Mouse (Mus musculus) heart, adult 2 months (tissue): ENCODE measurements at regions not wholly inside any gene's neighbourhood (a gene's known extent, or its start where the extent isn't known, plus 50 kb on each side); places are given as distances from the start of the nearest gene placed in this dataset.

ENCODE experiments used
- CTCF ChIP-seq: fragments of 200-600 bp; IDR thresholded peaks from 2 replicates; pipeline ENCODE4 v1.8.1; 2022; ENCODE audit warnings: antibody characterized with exemption, mild to moderate bottlenecking, moderate library complexity
- EP300 ChIP-seq: fragments of 200-500 bp; IDR thresholded peaks from 2 replicates; pipeline ENCODE4 v1.6.1; 2011; ENCODE audit warnings: low read depth, low read length, control low read depth; ENCODE audit not compliant: insufficient read depth
- POLR2A ChIP-seq: fragments of 200-500 bp; IDR thresholded peaks from 2 replicates; pipeline ENCODE4 v1.6.1; 2011; ENCODE audit warnings: mild to moderate bottlenecking, low read depth, low read length, control low read depth; ENCODE audit not compliant: insufficient read depth

GRCm38 (mm10) chr14:62008707-62009106, 283.7 kb upstream of the Rnaseh2b start:
- TF ChIP-seq CTCF (no peak), POLR2A (no peak), EP300 (no peak)
